Mouse (Mus musculus): ENCODE data around the gene Actl6b. TPM values are rescaled to one million over a fixed set of nuclear protein-coding genes. Genes with fewer than 3 reads are reported as not detected.

Gene Actl6b
- polyA plus RNA-seq, 1 experiment from 2014 or later = 298 TPM

- Histone ChIP-seq H3K27ac (ENCODE audit: low read length) (no peak overlapping the region), H3K9ac (replicated peaks; ENCODE audit: low read depth, low read length) (no peak overlapping the region), H3K4me1 (replicated peaks; ENCODE audit: control insufficient read depth, insufficient read depth, low read length) (peaks cover 8% of the 10 kb centered on the region), H3K27me3 (replicated peaks; ENCODE audit: control insufficient read depth, insufficient read depth, low read length) (no peaks in the 10 kb centered on the region), H3K4me3 (replicated peaks; ENCODE audit: low read length) (no peak overlapping the region), H3K9me3 (ENCODE audit: control insufficient read depth, low read length) (no peaks in the 10 kb centered on the region), H3K36me3 (ENCODE audit: control insufficient read depth, insufficient read depth) (no peaks in the 10 kb centered on the region), H3K4me2 (ENCODE audit: low read length) (no peak overlapping the region)
- WGBS = 87% methylated on average over 2 of the region's 2 CpGs
- ATAC-seq = no peak
These were observed 3.5 kb upstream of the Actl6b start for GRCm38 (mm10) chr5:137549840-137550239.

DNA sequence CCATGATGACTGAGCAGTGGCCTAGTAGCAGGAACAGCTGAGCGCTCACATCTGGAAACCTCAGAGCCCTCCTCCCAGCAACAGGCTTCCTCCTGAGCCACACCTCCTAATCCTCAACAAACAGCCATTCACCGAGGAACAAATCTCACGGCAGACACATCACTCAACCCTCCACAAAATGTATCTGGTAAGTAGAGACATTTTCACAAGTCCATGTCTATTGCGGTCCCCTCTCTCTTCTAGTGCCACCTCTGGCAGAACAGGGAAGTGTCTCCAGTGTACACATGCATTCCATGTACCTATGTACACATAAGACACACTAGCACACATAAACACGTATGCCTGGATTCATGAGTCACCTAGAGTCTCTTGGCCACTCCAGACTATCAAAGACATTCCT lies 2.2 kb upstream of the Actl6b start:
- ATAC-seq = no peak
- H3K27me3 ChIP-seq (replicated peaks; ENCODE audit: control insufficient read depth, insufficient read depth, low read length) = no peaks in the 10 kb centered on the region
- H3K4me3 ChIP-seq (replicated peaks; ENCODE audit: low read length) = no peak overlapping the region
- H3K4me2 ChIP-seq (ENCODE audit: low read length) = no peak overlapping the region
- H3K9me3 ChIP-seq (ENCODE audit: control insufficient read depth, low read length) = no peaks in the 10 kb centered on the region
- no peak overlapping the region for H3K27ac ChIP-seq (ENCODE audit: low read length)
- no peak overlapping the region for H3K9ac ChIP-seq (replicated peaks; ENCODE audit: low read depth, low read length)
- H3K4me1 ChIP-seq (replicated peaks; ENCODE audit: control insufficient read depth, insufficient read depth, low read length) = peaks cover 8% of the 10 kb centered on the region
- 75% methylated on average over 5 of the region's 5 CpGs for WGBS
- no peaks in the 10 kb centered on the region for H3K36me3 ChIP-seq (ENCODE audit: control insufficient read depth, insufficient read depth)

GRCm38 (mm10) chr5:137553000-137553399 lies 317 bp upstream of the Actl6b start:
- peak overlapping the region; percentile 64 for H3K27ac ChIP-seq (ENCODE audit: low read length)
- H3K4me1 ChIP-seq (replicated peaks; ENCODE audit: control insufficient read depth, insufficient read depth, low read length) = peaks cover 8% of the 10 kb centered on the region
- no peaks in the 10 kb centered on the region for H3K27me3 ChIP-seq (replicated peaks; ENCODE audit: control insufficient read depth, insufficient read depth, low read length)
- H3K9ac ChIP-seq (replicated peaks; ENCODE audit: low read depth, low read length) = peak overlapping the region; percentile 71
- H3K4me2 ChIP-seq (ENCODE audit: low read length) = peak overlapping the region; percentile 51
- H3K36me3 ChIP-seq (ENCODE audit: control insufficient read depth, insufficient read depth) = no peaks in the 10 kb centered on the region
- peak overlapping the region; percentile 61 for H3K4me3 ChIP-seq (replicated peaks; ENCODE audit: low read length)
- peak; percentile 36; the same call in 1 of the 2 replicates for ATAC-seq
- WGBS = 24% methylated on average over 6 of the region's 6 CpGs
- no peaks in the 10 kb centered on the region for H3K9me3 ChIP-seq (ENCODE audit: control insufficient read depth, low read length)

GRCm38 (mm10) chr5:137553898-137554297 lies 581 bp downstream of the Actl6b start:
- Histone ChIP-seq H3K9me3 (ENCODE audit: control insufficient read depth, low read length) (no peaks in the 10 kb centered on the region), H3K4me3 (replicated peaks; ENCODE audit: low read length) (peak overlapping the region; percentile 61), H3K36me3 (ENCODE audit: control insufficient read depth, insufficient read depth) (no peaks in the 10 kb centered on the region), H3K27me3 (replicated peaks; ENCODE audit: control insufficient read depth, insufficient read depth, low read length) (no peaks in the 10 kb centered on the region), H3K4me1 (replicated peaks; ENCODE audit: control insufficient read depth, insufficient read depth, low read length) (peaks cover 8% of the 10 kb centered on the region), H3K9ac (replicated peaks; ENCODE audit: low read depth, low read length) (peak overlapping the region; percentile 71), H3K27ac (ENCODE audit: low read length) (peak overlapping the region; percentile 64), H3K4me2 (ENCODE audit: low read length) (peak overlapping the region; percentile 51)
- ATAC-seq = no peak; the same call in 1 of the 2 replicates
- WGBS = 46% methylated on average over 11 of the region's 11 CpGs

DNA sequence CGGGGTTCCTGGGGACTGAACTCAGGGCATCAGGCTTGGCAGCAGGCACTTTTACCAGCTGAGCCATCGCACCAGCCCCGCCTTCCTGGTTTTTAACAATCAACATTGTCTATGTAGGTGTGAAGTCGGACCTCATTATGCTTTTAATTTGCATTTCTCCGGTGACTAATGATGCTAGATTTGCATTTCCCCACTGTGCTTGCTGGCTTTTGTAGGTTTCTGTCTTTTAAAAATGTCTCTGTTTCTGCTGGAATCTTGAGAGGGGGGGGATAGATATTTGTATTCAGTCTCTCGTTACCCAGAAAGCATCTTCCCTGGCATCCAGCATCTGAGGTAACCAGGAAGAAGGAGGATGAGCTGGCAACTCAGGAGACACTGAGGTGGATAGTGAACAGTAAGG lies 8.2 kb downstream of the Actl6b start:
- H3K27me3 ChIP-seq (replicated peaks; ENCODE audit: control insufficient read depth, insufficient read depth, low read length) = no peaks in the 10 kb centered on the region
- no peak overlapping the region for H3K4me3 ChIP-seq (replicated peaks; ENCODE audit: low read length)
- no peak overlapping the region for H3K27ac ChIP-seq (ENCODE audit: low read length)
- H3K4me2 ChIP-seq (ENCODE audit: low read length) = no peak overlapping the region
- ATAC-seq = no peak
- H3K9ac ChIP-seq (replicated peaks; ENCODE audit: low read depth, low read length) = no peak overlapping the region
- no peaks in the 10 kb centered on the region; the same call in 1 of the 2 replicates for H3K4me1 ChIP-seq (replicated peaks; ENCODE audit: control insufficient read depth, insufficient read depth, low read length)
- peaks cover 4% of the 10 kb centered on the region for H3K36me3 ChIP-seq (ENCODE audit: control insufficient read depth, insufficient read depth)
- no peaks in the 10 kb centered on the region for H3K9me3 ChIP-seq (ENCODE audit: control insufficient read depth, low read length)
- 40% methylated on average over 6 of the region's 6 CpGs for WGBS

GRCm38 (mm10) chr5:137562965-137563364 lies 9.6 kb downstream of the Actl6b start:
- no peak overlapping the region for H3K9ac ChIP-seq (replicated peaks; ENCODE audit: low read depth, low read length)
- H3K36me3 ChIP-seq (ENCODE audit: control insufficient read depth, insufficient read depth) = peaks cover 6% of the 10 kb centered on the region
- ATAC-seq = no peak
- no peak overlapping the region for H3K4me3 ChIP-seq (replicated peaks; ENCODE audit: low read length)
- 76% methylated on average over 10 of the region's 10 CpGs for WGBS
- no peaks in the 10 kb centered on the region; the same call in 1 of the 2 replicates for H3K4me1 ChIP-seq (replicated peaks; ENCODE audit: control insufficient read depth, insufficient read depth, low read length)
- no peak overlapping the region for H3K4me2 ChIP-seq (ENCODE audit: low read length)
- H3K27me3 ChIP-seq (replicated peaks; ENCODE audit: control insufficient read depth, insufficient read depth, low read length) = no peaks in the 10 kb centered on the region
- no peaks in the 10 kb centered on the region for H3K9me3 ChIP-seq (ENCODE audit: control insufficient read depth, low read length)
- H3K27ac ChIP-seq (ENCODE audit: low read length) = no peak overlapping the region

- WGBS = 74% methylated on average over 6 of the region's 6 CpGs
- H3K27me3 ChIP-seq (replicated peaks; ENCODE audit: control insufficient read depth, insufficient read depth, low read length) = no peaks in the 10 kb centered on the region
- no peaks in the 10 kb centered on the region; the same call in 1 of the 2 replicates for H3K4me1 ChIP-seq (replicated peaks; ENCODE audit: control insufficient read depth, insufficient read depth, low read length)
- no peaks in the 10 kb centered on the region for H3K9me3 ChIP-seq (ENCODE audit: control insufficient read depth, low read length)
- H3K4me2 ChIP-seq (ENCODE audit: low read length) = no peak overlapping the region
- H3K27ac ChIP-seq (ENCODE audit: low read length) = no peak overlapping the region
- no peak overlapping the region for H3K9ac ChIP-seq (replicated peaks; ENCODE audit: low read depth, low read length)
- no peak overlapping the region for H3K4me3 ChIP-seq (replicated peaks; ENCODE audit: low read length)
- H3K36me3 ChIP-seq (ENCODE audit: control insufficient read depth, insufficient read depth) = peaks cover 6% of the 10 kb centered on the region
- no peak for ATAC-seq
These were observed 12.4 kb downstream of the Actl6b start for GRCm38 (mm10) chr5:137565744-137566143.

DNA sequence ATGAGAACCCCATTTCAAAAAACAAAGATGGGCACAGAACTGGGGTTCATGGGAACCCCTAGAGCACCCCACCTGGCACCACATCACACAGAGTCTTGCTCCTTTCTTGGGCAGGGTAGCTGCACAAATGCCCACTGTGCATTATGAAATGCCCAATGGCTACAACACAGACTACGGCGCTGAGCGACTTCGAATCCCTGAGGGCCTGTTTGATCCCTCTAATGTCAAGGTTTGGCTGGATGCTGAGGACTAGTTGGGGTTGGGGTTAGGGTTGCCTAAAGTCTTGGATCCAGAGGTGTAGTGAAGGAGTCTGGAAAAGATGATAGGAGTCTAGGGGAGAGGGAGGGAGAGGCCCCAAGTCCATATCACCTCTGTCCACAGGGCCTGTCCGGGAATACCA lies 13.1 kb downstream of the Actl6b start:
- ATAC-seq = no peak
- Histone ChIP-seq H3K4me2 (ENCODE audit: low read length) (no peak overlapping the region), H3K9me3 (ENCODE audit: control insufficient read depth, low read length) (no peaks in the 10 kb centered on the region), H3K4me3 (replicated peaks; ENCODE audit: low read length) (no peak overlapping the region), H3K36me3 (ENCODE audit: control insufficient read depth, insufficient read depth) (peaks cover 6% of the 10 kb centered on the region), H3K27me3 (replicated peaks; ENCODE audit: control insufficient read depth, insufficient read depth, low read length) (no peaks in the 10 kb centered on the region), H3K9ac (replicated peaks; ENCODE audit: low read depth, low read length) (no peak overlapping the region), H3K4me1 (replicated peaks; ENCODE audit: control insufficient read depth, insufficient read depth, low read length) (no peaks in the 10 kb centered on the region; the same call in 1 of the 2 replicates), H3K27ac (ENCODE audit: low read length) (no peak overlapping the region)
- 94% methylated on average over 5 of the region's 5 CpGs for WGBS

DNA sequence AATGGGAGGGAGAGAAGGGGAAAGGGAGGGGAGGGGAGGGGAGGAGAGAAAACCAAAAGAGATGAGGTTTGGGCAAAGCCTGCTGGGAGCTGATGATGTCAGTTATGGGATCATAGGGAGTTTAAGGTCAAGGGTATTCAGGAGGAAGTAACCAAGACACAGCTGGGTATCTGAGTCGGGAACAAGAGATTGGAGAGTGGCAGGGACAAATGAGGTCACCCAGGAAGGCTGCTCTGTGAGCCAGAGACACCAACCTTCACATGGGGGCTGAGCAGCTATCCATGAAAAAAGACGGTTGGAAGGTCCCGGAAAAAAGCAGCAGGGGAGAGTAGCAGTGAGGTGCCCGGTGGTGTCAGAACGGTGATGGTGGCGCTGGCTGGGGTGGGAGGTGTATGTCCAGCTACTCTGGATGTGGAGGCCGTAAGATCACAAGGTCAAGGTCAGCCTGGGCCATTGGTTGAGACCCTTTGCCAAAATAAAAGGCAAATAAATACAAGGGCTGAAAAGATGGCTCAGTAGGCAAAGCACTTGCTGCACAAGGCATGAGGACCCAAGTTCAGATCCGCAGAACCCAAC lies 15.0 kb downstream of the Actl6b start:
- H3K4me2 ChIP-seq (ENCODE audit: low read length) = no peak overlapping the region
- no peak overlapping the region for H3K27ac ChIP-seq (ENCODE audit: low read length)
- ATAC-seq = no peak
- no peaks in the 10 kb centered on the region for H3K9me3 ChIP-seq (ENCODE audit: control insufficient read depth, low read length)
- no peaks in the 10 kb centered on the region for H3K27me3 ChIP-seq (replicated peaks; ENCODE audit: control insufficient read depth, insufficient read depth, low read length)
- H3K36me3 ChIP-seq (ENCODE audit: control insufficient read depth, insufficient read depth) = peaks cover 6% of the 10 kb centered on the region
- WGBS = 89% methylated on average over 8 of the region's 8 CpGs
- no peak overlapping the region for H3K4me3 ChIP-seq (replicated peaks; ENCODE audit: low read length)
- H3K4me1 ChIP-seq (replicated peaks; ENCODE audit: control insufficient read depth, insufficient read depth, low read length) = no peaks in the 10 kb centered on the region
- H3K9ac ChIP-seq (replicated peaks; ENCODE audit: low read depth, low read length) = no peak overlapping the region

- no peak for ATAC-seq
- WGBS = 73% methylated on average over 12 of the region's 12 CpGs
- Histone ChIP-seq H3K27ac (ENCODE audit: low read length) (no peak overlapping the region), H3K9ac (replicated peaks; ENCODE audit: low read depth, low read length) (no peak overlapping the region), H3K4me1 (replicated peaks; ENCODE audit: control insufficient read depth, insufficient read depth, low read length) (no peaks in the 10 kb centered on the region), H3K27me3 (replicated peaks; ENCODE audit: control insufficient read depth, insufficient read depth, low read length) (no peaks in the 10 kb centered on the region; the same call in 1 of the 2 replicates), H3K9me3 (ENCODE audit: control insufficient read depth, low read length) (no peaks in the 10 kb centered on the region), H3K36me3 (ENCODE audit: control insufficient read depth, insufficient read depth) (peaks cover 6% of the 10 kb centered on the region), H3K4me3 (replicated peaks; ENCODE audit: low read length) (no peak overlapping the region), H3K4me2 (ENCODE audit: low read length) (no peak overlapping the region)
These were observed 15.7 kb downstream of the Actl6b start for GRCm38 (mm10) chr5:137569031-137569430.
